Mouse (Mus musculus): Measurements from ENCODE around the gene Smarcc2.

GRCm38 (mm10) chr10:128511189-128511588, 52.1 kb downstream of the Smarcc2 start:
- TF ChIP-seq GATA1 (IDR thresholded peaks at IDR 0.05; ENCODE audit: borderline replicate concordance, low read length) (no peak), FLI1 (IDR thresholded peaks at IDR 0.05; ENCODE audit: low read length) (no peak)
